Mouse (Mus musculus): ENCODE data around the gene Lipc. TPM values are rescaled to one million over a fixed set of nuclear protein-coding genes. Genes with fewer than 3 reads are reported as not detected.

Gene Lipc
- polyA plus RNA-seq, 1 experiment from 2014 or later, result 0.38 TPM

DNA sequence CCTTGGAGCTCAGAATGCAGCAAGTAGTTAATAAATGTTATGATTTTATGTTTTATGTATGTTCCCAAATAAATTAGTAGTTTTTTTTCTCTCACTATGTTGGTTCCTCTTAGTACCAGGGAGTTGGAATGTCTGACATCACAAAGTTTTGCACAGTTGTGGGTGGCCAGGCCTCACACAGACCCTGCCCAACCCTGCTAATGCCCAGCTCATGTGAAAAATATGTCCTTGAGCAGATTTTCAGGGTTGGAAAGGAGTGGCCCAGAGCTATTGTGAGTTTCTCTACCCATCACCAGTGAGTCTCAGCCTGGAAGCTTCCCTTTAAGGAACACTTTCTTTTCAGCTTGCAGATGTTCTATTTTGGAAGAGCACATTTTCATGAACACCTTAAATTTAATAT, 24.3 kb downstream of the Lipc start:
- H3K4me3 ChIP-seq (ENCODE audit: low read depth, low read length), result no peak overlapping the region
- DNase-seq (ENCODE audit: low spot score) (no peak), ATAC-seq (no peak)
- H3K4me1 ChIP-seq (ENCODE audit: control insufficient read depth, insufficient read depth, low read length), result no peaks in the 10 kb centered on the region
- no peak overlapping the region for H3K9ac ChIP-seq (ENCODE audit: low read length)
- H3K27me3 ChIP-seq (replicated peaks; ENCODE audit: control insufficient read depth, insufficient read depth, low read length), result no peaks in the 10 kb centered on the region
- no peak overlapping the region for H3K4me2 ChIP-seq (ENCODE audit: low read length)
- H3K36me3 ChIP-seq (ENCODE audit: control insufficient read depth, insufficient read depth, low read length), result no peaks in the 10 kb centered on the region
- no peaks in the 10 kb centered on the region for H3K9me3 ChIP-seq (replicated peaks; ENCODE audit: control insufficient read depth, low read length)
- no peak overlapping the region for H3K27ac ChIP-seq (ENCODE audit: low read depth, low read length)

DNA sequence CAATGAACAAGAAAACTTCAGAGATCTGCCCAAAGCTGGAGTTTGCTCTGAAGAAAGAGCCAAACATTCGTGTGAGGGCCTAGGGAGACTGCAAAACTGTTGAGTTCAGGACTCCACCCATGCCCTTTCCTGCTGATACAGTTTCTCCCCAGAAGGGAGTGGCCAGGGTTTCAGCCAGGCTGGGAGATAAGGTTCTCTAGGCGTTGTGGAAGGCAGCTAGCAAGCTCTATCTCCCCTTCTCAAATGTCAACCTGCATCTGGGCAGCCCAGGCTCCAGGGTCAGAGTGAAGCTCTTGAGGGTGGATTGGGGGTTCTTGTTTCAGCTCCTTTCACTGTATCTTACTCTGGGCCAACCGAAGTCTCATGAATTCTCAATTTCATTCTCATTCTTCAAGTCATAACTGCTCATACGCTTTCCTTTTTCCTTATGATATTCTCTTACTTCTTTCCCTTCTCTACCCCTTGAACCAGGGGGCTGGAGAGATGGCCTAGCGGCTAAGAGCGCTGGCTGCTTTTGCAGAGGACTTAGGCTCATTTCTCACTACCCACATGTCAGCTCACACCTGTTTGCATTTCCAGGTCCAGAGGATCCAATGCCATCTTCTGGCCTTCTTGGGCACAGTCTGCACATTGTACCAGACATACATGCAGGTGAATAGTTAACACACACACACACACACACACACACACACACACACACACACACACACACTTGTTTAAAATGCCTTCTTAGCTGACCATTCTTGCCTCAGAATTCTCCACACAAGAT, 25.0 kb downstream of the Lipc start:
- 81% methylated on average over 6 of the region's 6 CpGs for WGBS
- no peaks in the 10 kb centered on the region for H3K9me3 ChIP-seq (replicated peaks; ENCODE audit: control insufficient read depth, low read length)
- no peaks in the 10 kb centered on the region for H3K27me3 ChIP-seq (replicated peaks; ENCODE audit: control insufficient read depth, insufficient read depth, low read length)
- no peak for DNase-seq (ENCODE audit: low spot score)
- no peak for ATAC-seq
- no peak overlapping the region for H3K4me2 ChIP-seq (ENCODE audit: low read length)
- no peaks in the 10 kb centered on the region for H3K36me3 ChIP-seq (ENCODE audit: control insufficient read depth, insufficient read depth, low read length)
- H3K27ac ChIP-seq (ENCODE audit: low read depth, low read length), result no peak overlapping the region
- no peak overlapping the region for H3K4me3 ChIP-seq (ENCODE audit: low read depth, low read length)
- 0 out of 2 replicates have a peak, but pooled peaks cover 3% of the 10 kb centered on the region for H3K4me1 ChIP-seq (ENCODE audit: control insufficient read depth, insufficient read depth, low read length)
- no peak overlapping the region for H3K9ac ChIP-seq (ENCODE audit: low read length)

DNA sequence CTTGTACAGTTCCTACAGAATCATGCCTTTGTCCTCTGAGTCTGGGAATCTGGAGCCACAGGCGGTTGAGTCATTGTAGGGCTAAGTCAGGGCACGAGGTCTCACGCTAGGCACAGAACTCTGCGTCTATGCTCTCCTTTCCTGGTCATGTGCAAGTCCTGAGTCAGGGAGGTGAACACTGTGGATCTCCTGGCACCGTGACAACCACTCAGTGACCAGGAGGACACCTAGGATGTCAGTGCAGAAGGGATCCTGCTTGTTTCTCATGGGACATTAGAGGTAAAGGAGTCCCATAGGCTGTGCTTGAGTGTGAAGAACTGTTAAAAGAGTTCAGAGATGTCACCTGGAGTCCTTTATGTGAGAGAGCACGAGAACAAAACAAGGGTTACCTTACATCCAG, 26.8 kb downstream of the Lipc start:
- Histone ChIP-seq H3K9ac (ENCODE audit: low read length) (no peak overlapping the region), H3K27me3 (replicated peaks; ENCODE audit: control insufficient read depth, insufficient read depth, low read length) (no peaks in the 10 kb centered on the region), H3K9me3 (replicated peaks; ENCODE audit: control insufficient read depth, low read length) (no peaks in the 10 kb centered on the region), H3K36me3 (ENCODE audit: control insufficient read depth, insufficient read depth, low read length) (no peaks in the 10 kb centered on the region), H3K4me1 (ENCODE audit: control insufficient read depth, insufficient read depth, low read length) (0 out of 2 replicates have a peak, but pooled peaks cover 3% of the 10 kb centered on the region), H3K4me3 (ENCODE audit: low read depth, low read length) (no peak overlapping the region), H3K27ac (ENCODE audit: low read depth, low read length) (no peak overlapping the region), H3K4me2 (ENCODE audit: low read length) (no peak overlapping the region)
- DNase-seq (ENCODE audit: low spot score) (no peak), ATAC-seq (no peak)
- 87% methylated on average over 6 of the region's 6 CpGs for WGBS

DNA sequence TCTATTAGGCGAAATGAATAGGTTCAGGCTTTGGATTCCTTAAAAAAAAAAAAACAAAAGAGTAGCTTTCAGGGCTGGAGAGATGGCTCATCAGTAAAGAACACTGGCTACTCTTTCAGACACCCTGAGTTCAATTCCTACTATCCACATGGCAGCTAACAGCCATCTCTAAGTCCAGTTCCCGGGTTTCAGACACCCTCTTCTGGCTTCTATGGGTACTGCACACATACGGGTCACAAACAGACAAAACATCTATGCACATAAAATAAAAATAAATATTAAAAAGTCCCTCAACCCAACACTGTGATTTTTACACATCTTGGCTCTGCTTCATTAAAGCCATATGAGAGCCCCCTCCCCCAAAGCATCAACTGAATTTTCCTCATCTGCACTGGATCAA, 27.3 kb downstream of the Lipc start:
- no peaks in the 10 kb centered on the region for H3K36me3 ChIP-seq (ENCODE audit: control insufficient read depth, insufficient read depth, low read length)
- no peak for ATAC-seq
- no peak overlapping the region for H3K4me3 ChIP-seq (ENCODE audit: low read depth, low read length)
- no peak overlapping the region for H3K4me2 ChIP-seq (ENCODE audit: low read length)
- H3K9ac ChIP-seq (ENCODE audit: low read length), result no peak overlapping the region
- H3K9me3 ChIP-seq (replicated peaks; ENCODE audit: control insufficient read depth, low read length), result no peaks in the 10 kb centered on the region
- WGBS, result 87% methylated on average over 3 of the region's 3 CpGs
- H3K27ac ChIP-seq (ENCODE audit: low read depth, low read length), result no peak overlapping the region
- no peaks in the 10 kb centered on the region for H3K27me3 ChIP-seq (replicated peaks; ENCODE audit: control insufficient read depth, insufficient read depth, low read length)
- no peak for DNase-seq (ENCODE audit: low spot score)
- H3K4me1 ChIP-seq (ENCODE audit: control insufficient read depth, insufficient read depth, low read length), result 0 out of 2 replicates have a peak, but pooled peaks cover 3% of the 10 kb centered on the region

DNA sequence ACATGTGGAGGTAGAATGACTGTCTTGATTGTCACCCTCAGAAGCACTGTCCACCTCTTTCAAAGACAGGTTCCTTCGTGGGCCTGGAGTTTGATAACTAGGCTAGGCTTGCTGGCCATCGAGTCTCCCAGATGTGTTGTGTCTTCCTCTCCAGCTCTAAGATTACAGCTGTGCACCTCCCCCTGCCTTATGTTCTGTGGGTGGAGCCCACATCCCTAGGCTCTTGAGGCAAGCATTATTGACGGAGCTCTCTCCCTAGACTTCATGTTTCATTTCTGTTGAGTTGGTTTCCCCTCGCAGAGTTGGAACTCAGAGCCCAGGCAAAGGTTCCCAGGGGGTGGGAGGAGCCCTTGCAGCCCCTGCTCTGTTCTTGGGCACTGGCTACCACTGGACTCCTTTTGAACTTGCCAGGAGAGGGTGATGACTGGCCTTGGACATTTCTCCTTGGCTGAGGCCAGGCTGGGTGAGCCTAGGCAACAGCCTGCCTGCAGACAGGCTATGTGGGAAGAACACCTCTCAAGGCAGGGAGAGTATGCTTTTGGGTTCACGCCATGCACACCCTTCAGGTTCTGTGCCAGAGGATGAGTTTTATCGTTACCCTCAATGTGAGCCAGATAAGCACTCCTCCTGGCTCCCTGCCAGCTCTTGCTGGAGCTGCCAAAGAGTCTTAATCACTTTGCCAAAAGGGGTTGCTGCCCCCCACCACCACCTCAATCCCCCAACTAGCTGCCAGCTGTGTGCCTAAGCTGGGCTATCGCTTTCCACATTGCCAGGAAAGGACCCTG, 30.1 kb downstream of the Lipc start:
- Histone ChIP-seq H3K9me3 (replicated peaks; ENCODE audit: control insufficient read depth, low read length) (no peaks in the 10 kb centered on the region), H3K4me2 (ENCODE audit: low read length) (no peak overlapping the region), H3K27me3 (replicated peaks; ENCODE audit: control insufficient read depth, insufficient read depth, low read length) (no peaks in the 10 kb centered on the region), H3K9ac (ENCODE audit: low read length) (no peak overlapping the region), H3K4me3 (ENCODE audit: low read depth, low read length) (no peak overlapping the region), H3K36me3 (ENCODE audit: control insufficient read depth, insufficient read depth, low read length) (no peaks in the 10 kb centered on the region), H3K27ac (ENCODE audit: low read depth, low read length) (no peak overlapping the region; the same call in 1 of the 2 replicates), H3K4me1 (ENCODE audit: control insufficient read depth, insufficient read depth, low read length) (0 out of 2 replicates have a peak, but pooled peaks cover 3% of the 10 kb centered on the region)
- ATAC-seq (peak; percentile 44), DNase-seq (ENCODE audit: low spot score) (peak; percentile 76)
- WGBS, result 52% methylated on average over 7 of the region's 7 CpGs

DNA sequence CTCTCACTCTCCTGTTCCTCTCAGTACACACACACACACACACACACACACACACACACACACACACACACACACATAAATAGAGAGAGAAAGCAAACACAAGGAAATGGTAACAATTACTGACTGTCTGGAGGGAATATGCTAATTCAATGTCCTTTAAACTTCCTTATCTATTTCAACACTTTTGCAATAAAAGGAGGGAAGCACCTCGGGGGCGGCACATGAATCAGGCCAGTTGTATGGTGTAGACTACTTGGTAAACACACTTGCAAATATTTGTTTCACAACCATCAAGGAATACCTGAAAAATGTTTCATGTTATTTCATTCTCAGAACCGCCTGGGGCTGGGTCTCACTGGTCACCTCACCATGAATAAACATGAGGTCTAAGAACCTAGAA, 30.9 kb downstream of the Lipc start:
- H3K27me3 ChIP-seq (replicated peaks; ENCODE audit: control insufficient read depth, insufficient read depth, low read length), result no peaks in the 10 kb centered on the region
- no peak overlapping the region for H3K4me2 ChIP-seq (ENCODE audit: low read length)
- no peak overlapping the region for H3K9ac ChIP-seq (ENCODE audit: low read length)
- no peak overlapping the region for H3K27ac ChIP-seq (ENCODE audit: low read depth, low read length)
- 84% methylated on average over 3 of the region's 3 CpGs for WGBS
- no peaks in the 10 kb centered on the region for H3K9me3 ChIP-seq (replicated peaks; ENCODE audit: control insufficient read depth, low read length)
- 0 out of 2 replicates have a peak, but pooled peaks cover 3% of the 10 kb centered on the region for H3K4me1 ChIP-seq (ENCODE audit: control insufficient read depth, insufficient read depth, low read length)
- DNase-seq (ENCODE audit: low spot score) (no peak), ATAC-seq (no peak)
- no peak overlapping the region for H3K4me3 ChIP-seq (ENCODE audit: low read depth, low read length)
- no peaks in the 10 kb centered on the region for H3K36me3 ChIP-seq (ENCODE audit: control insufficient read depth, insufficient read depth, low read length)

DNA sequence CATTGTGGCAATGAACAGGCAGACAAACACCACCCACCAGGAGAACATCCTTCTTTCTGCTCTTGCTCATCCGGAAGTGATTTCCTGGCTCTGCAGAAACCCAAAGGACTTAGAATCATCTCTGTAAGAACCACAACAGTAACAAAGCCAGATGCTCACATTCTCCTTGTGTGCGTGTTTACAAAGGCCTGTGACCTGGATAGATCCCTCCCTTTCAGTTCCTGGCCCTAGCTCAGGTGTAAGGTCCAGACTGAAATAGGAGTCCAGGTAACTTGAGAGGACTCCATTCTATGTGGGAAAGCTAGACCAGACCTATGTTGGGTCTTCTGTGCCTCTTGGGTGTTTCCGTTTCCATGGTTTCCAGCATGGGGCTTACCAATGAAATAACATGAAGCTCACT, 32.8 kb downstream of the Lipc start:
- H3K9me3 ChIP-seq (replicated peaks; ENCODE audit: control insufficient read depth, low read length), result no peaks in the 10 kb centered on the region
- no peak overlapping the region for H3K4me3 ChIP-seq (ENCODE audit: low read depth, low read length)
- H3K36me3 ChIP-seq (ENCODE audit: control insufficient read depth, insufficient read depth, low read length), result no peaks in the 10 kb centered on the region
- H3K27ac ChIP-seq (ENCODE audit: low read depth, low read length), result no peak overlapping the region
- WGBS, result 92% methylated on average over 3 of the region's 3 CpGs
- no peaks in the 10 kb centered on the region for H3K27me3 ChIP-seq (replicated peaks; ENCODE audit: control insufficient read depth, insufficient read depth, low read length)
- DNase-seq (ENCODE audit: low spot score) (no peak), ATAC-seq (no peak)
- H3K4me2 ChIP-seq (ENCODE audit: low read length), result no peak overlapping the region
- no peak overlapping the region for H3K9ac ChIP-seq (ENCODE audit: low read length)
- H3K4me1 ChIP-seq (ENCODE audit: control insufficient read depth, insufficient read depth, low read length), result 0 out of 2 replicates have a peak, but pooled peaks cover 3% of the 10 kb centered on the region

DNA sequence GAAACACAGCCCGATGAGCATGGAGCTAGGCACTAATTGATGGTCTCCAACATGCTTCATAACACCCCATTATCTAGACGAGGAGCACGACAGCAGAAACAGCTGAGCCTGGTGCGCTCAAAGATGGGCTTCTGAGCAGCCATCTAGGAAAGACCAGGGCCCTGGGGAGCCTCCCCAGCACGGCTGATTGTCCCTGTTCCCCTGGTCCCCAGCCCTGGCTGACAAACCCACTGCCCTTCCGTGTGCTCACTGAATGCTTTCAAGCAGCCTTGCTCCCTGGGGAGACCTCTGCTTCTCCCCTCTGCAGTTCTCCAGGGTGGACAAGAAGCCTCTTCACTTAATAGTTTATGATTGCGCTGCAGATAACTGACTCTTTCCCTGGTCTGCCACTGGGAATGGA, 35.5 kb downstream of the Lipc start:
- no peak for ATAC-seq
- H3K4me1 ChIP-seq (ENCODE audit: control insufficient read depth, insufficient read depth, low read length), result no peaks in the 10 kb centered on the region
- DNase-seq (ENCODE audit: low spot score), result no peak
- H3K27me3 ChIP-seq (replicated peaks; ENCODE audit: control insufficient read depth, insufficient read depth, low read length), result no peaks in the 10 kb centered on the region
- H3K9me3 ChIP-seq (replicated peaks; ENCODE audit: control insufficient read depth, low read length), result no peaks in the 10 kb centered on the region
- no peak overlapping the region for H3K4me3 ChIP-seq (ENCODE audit: low read depth, low read length)
- no peak overlapping the region for H3K4me2 ChIP-seq (ENCODE audit: low read length)
- WGBS, result 62% methylated on average over 7 of the region's 7 CpGs
- no peak overlapping the region for H3K27ac ChIP-seq (ENCODE audit: low read depth, low read length)
- H3K9ac ChIP-seq (ENCODE audit: low read length), result no peak overlapping the region
- no peaks in the 10 kb centered on the region for H3K36me3 ChIP-seq (ENCODE audit: control insufficient read depth, insufficient read depth, low read length)

DNA sequence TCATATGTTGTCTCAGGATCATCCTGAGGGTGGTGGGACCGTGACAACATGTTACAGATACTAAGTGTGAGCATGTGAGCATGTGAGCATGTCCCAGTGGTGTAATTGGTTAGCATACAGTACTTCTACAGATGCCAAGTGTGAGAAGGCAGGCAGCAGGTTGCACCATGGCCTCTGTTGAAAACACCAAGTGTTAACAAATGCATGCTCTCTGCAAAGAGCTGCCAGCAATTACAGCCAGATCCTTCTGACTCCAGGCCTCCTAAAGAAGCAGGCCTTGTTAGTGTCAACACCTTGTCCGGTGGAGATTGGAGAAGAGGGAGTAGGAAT, 36.7 kb downstream of the Lipc start:
- WGBS, result 82% methylated on average over 2 of the region's 2 CpGs
- Histone ChIP-seq H3K9me3 (replicated peaks; ENCODE audit: control insufficient read depth, low read length) (no peaks in the 10 kb centered on the region), H3K9ac (ENCODE audit: low read length) (no peak overlapping the region), H3K4me2 (ENCODE audit: low read length) (no peak overlapping the region), H3K4me1 (ENCODE audit: control insufficient read depth, insufficient read depth, low read length) (no peaks in the 10 kb centered on the region), H3K4me3 (ENCODE audit: low read depth, low read length) (no peak overlapping the region), H3K36me3 (ENCODE audit: control insufficient read depth, insufficient read depth, low read length) (no peaks in the 10 kb centered on the region), H3K27ac (ENCODE audit: low read depth, low read length) (no peak overlapping the region), H3K27me3 (replicated peaks; ENCODE audit: control insufficient read depth, insufficient read depth, low read length) (no peaks in the 10 kb centered on the region)
- ATAC-seq, result no peak
- no peak for DNase-seq (ENCODE audit: low spot score)
